Mouse (Mus musculus) CH12.LX (cell line): ENCODE results near the gene Cys1. TPM values are rescaled to one million over a fixed set of nuclear protein-coding genes. Genes with fewer than 3 reads are reported as not detected.

Experiments
- DNase-seq: peaks from one replicate; pipeline ENCODE4 v3.0.0-alpha.2; 2013; ENCODE audit errors: extremely low read depth
- H3K27ac ChIP-seq: 2 replicates; pipeline ENCODE4 v1.5.1; 2012; ENCODE audit warnings: low read depth, mild to moderate bottlenecking, control low read depth, moderate library complexity; ENCODE audit not compliant: insufficient read depth
- H3K27me3 ChIP-seq: replicated peaks from 2 replicates; pipeline ENCODE3; 2012; ENCODE audit warnings: inconsistent platforms
- H3K36me3 ChIP-seq, 2 experiments: replicated peaks in 1 of 2; 2 replicates each; pipeline versions ENCODE3 to v1.6.1; 2012; ENCODE audit warnings: inconsistent platforms in 1 of 2, low read length in 1 of 2, mild to moderate bottlenecking in 1 of 2, mixed read lengths in 1 of 2, moderate library complexity in 1 of 2; ENCODE audit not compliant: control insufficient read depth in 1 of 2, insufficient read depth in 1 of 2
- H3K4me1 ChIP-seq, 2 experiments: 2 replicates each; pipeline ENCODE4 v1.6.1; 2012; ENCODE audit warnings: inconsistent platforms in 1 of 2, moderate library complexity in 1 of 2; ENCODE audit not compliant: insufficient read depth in 2 of 2, control insufficient read depth in 1 of 2
- H3K4me2 ChIP-seq: 2 replicates; pipeline ENCODE4 v1.6.1; 2012; ENCODE audit warnings: low read depth, mild to moderate bottlenecking, control low read depth; ENCODE audit not compliant: poor library complexity, insufficient read depth, severe bottlenecking
- H3K4me3 ChIP-seq, 3 experiments: fragments of 150-350 bp in 1 of 3; sonication (generic) in 1 of 3; replicated peaks in 1 of 3; 2 replicates each; pipeline versions ENCODE3 to v1.5.1; 2011 to 2012; ENCODE audit warnings: low read depth in 2 of 3, low read length in 2 of 3, mild to moderate bottlenecking in 2 of 3, moderate library complexity in 2 of 3, control low read depth in 1 of 3, improper control_type of control experiment in 1 of 3, inconsistent platforms in 1 of 3, mixed read lengths in 1 of 3; ENCODE audit not compliant: poor library complexity in 1 of 3
- H3K79me2 ChIP-seq: replicated peaks from 2 replicates; pipeline ENCODE4 v1.6.1; 2012; ENCODE audit warnings: mild to moderate bottlenecking, moderate library complexity; ENCODE audit not compliant: control insufficient read depth, poor library complexity, insufficient read depth, severe bottlenecking; ENCODE audit errors: extremely low read depth
- H3K9ac ChIP-seq: 2 replicates; pipeline ENCODE4 v1.6.1; 2012; ENCODE audit warnings: low read depth, mild to moderate bottlenecking, control low read depth, moderate library complexity; ENCODE audit not compliant: insufficient read depth
- H3K9me3 ChIP-seq: replicated peaks from 2 replicates; pipeline ENCODE3; 2012; ENCODE audit warnings: low read length, inconsistent platforms, mixed read lengths
- CHD1 ChIP-seq: IDR thresholded peaks from 2 replicates; pipeline ENCODE4 v1.6.1; 2012; ENCODE audit warnings: low read depth, low read length, improper control_type of control experiment, inconsistent platforms
- CTCF ChIP-seq, 2 experiments: IDR thresholded peaks in 1 of 2; conservative IDR thresholded peaks in 1 of 2; 2 replicates each; pipeline ENCODE4 v1.5.1; 2011 to 2012; ENCODE audit warnings: low read depth in 2 of 2, low read length in 2 of 2, improper control_type of control experiment in 1 of 2, inconsistent platforms in 1 of 2, mild to moderate bottlenecking in 1 of 2, moderate library complexity in 1 of 2
- ELF1 ChIP-seq: IDR thresholded peaks from 2 replicates; pipeline ENCODE4 v1.6.1; 2014; ENCODE audit warnings: low read depth, mild to moderate bottlenecking, inconsistent platforms, low read length, improper control_type of control experiment
- EP300 ChIP-seq: IDR thresholded peaks from 2 replicates; pipeline ENCODE4 v1.6.1; 2011; ENCODE audit warnings: low read length, improper control_type of control experiment
- GABPA ChIP-seq: IDR thresholded peaks from 2 replicates; pipeline ENCODE4 v1.6.1; 2012; ENCODE audit warnings: low read depth, low read length, improper control_type of control experiment, inconsistent platforms; ENCODE audit not compliant: insufficient replicate concordance
- HCFC1 ChIP-seq: IDR thresholded peaks from 2 replicates; pipeline ENCODE4 v1.6.1; 2012; ENCODE audit warnings: low read depth, mild to moderate bottlenecking, inconsistent platforms, low read length, improper control_type of control experiment
- JUN ChIP-seq: IDR thresholded peaks from 2 replicates; pipeline ENCODE4 v1.6.1; 2011; ENCODE audit warnings: low read depth, mild to moderate bottlenecking, low read length, improper control_type of control experiment, moderate library complexity; ENCODE audit not compliant: insufficient read depth
- MAFK ChIP-seq: IDR thresholded peaks from 2 replicates; pipeline ENCODE4 v1.6.1; 2011; ENCODE audit warnings: low read length, improper control_type of control experiment; ENCODE audit not compliant: insufficient replicate concordance
- MAX ChIP-seq: IDR thresholded peaks from 2 replicates; pipeline ENCODE4 v1.6.1; 2011; ENCODE audit warnings: low read length, improper control_type of control experiment
- MAZ ChIP-seq: IDR thresholded peaks from 2 replicates; pipeline ENCODE4 v1.6.1; 2012; ENCODE audit warnings: low read depth, mild to moderate bottlenecking, inconsistent platforms, low read length, improper control_type of control experiment, moderate library complexity
- MEF2A ChIP-seq: IDR thresholded peaks from 2 replicates; pipeline ENCODE4 v1.6.1; 2014; ENCODE audit warnings: low read depth, mild to moderate bottlenecking, inconsistent platforms, low read length, improper control_type of control experiment, borderline replicate concordance
- MXI1 ChIP-seq: IDR thresholded peaks from 2 replicates; pipeline ENCODE4 v1.6.1; 2011; ENCODE audit warnings: mild to moderate bottlenecking, low read depth, low read length, improper control_type of control experiment
- MYC ChIP-seq: IDR thresholded peaks from 2 replicates; pipeline ENCODE4 v1.6.1; 2011; ENCODE audit warnings: low read depth, mild to moderate bottlenecking, improper control_type of control experiment, low read length
- NELFE ChIP-seq: IDR thresholded peaks from 2 replicates; pipeline ENCODE4 v1.6.1; 2011; ENCODE audit warnings: low read depth, low read length, improper control_type of control experiment
- PAX5 ChIP-seq: IDR thresholded peaks from 2 replicates; pipeline ENCODE4 v1.6.1; 2012; ENCODE audit warnings: low read length, inconsistent platforms, mixed read lengths
- RAD21 ChIP-seq: IDR thresholded peaks from 2 replicates; pipeline ENCODE4 v1.6.1; 2011; ENCODE audit warnings: low read depth, mild to moderate bottlenecking, low read length, improper control_type of control experiment, moderate library complexity
- RCOR1 ChIP-seq: conservative IDR thresholded peaks from 2 replicates; pipeline ENCODE4 v1.6.1; 2012; ENCODE audit warnings: low read depth, mild to moderate bottlenecking, inconsistent platforms, low read length, improper control_type of control experiment
- UBTF ChIP-seq: IDR thresholded peaks from 2 replicates; pipeline ENCODE4 v1.6.1; 2012; ENCODE audit warnings: low read depth, mild to moderate bottlenecking, inconsistent platforms, low read length, improper control_type of control experiment, moderate library complexity
- USF1 ChIP-seq: IDR thresholded peaks from 2 replicates; pipeline ENCODE4 v1.6.1; 2014; ENCODE audit warnings: low read depth, mild to moderate bottlenecking, inconsistent platforms, low read length, improper control_type of control experiment
- USF2 ChIP-seq: conservative IDR thresholded peaks from 2 replicates; pipeline ENCODE4 v1.6.1; 2011; ENCODE audit warnings: low read depth, low read length, improper control_type of control experiment
- ZMIZ1 ChIP-seq: IDR thresholded peaks from 2 replicates; pipeline ENCODE4 v1.6.1; 2012; ENCODE audit warnings: low read depth, mild to moderate bottlenecking, inconsistent platforms, low read length, improper control_type of control experiment
- dilution Hi-C: fragments of 300-500 bp; cut with MboI; formaldehyde crosslinking; loops from 2 replicates; pipeline ENCODE4 v1.14.3; 2020; ENCODE audit warnings: low sequenced_read_pairs; ENCODE audit not compliant: extremely low pct_unique_long_range_greater_than_20kb, extremely low pct_ligation_motif_present
- in situ Hi-C: fragments of 300-500 bp; cut with MboI; formaldehyde crosslinking; loops from 3 replicates; pipeline ENCODE4 v1.14.3; 2019; ENCODE audit warnings: low sequenced_read_pairs, low pct_ligation_motif_present, low pct_unique_long_range_greater_than_20kb, mixed read lengths
- polyA plus RNA-seq: library from polyadenylated mRNA; unstranded; fragments of >175 nt; gene quantifications from 2 replicates; pipeline ENCODE4 v1.2.1, GENCODE M21; 2012; ENCODE audit warnings: low read depth; ENCODE audit not compliant: insufficient read length
- total RNA-seq, 2 experiments: library from RNA; depleted of rRNA; stranded (reverse); fragments of 300-350 nt in 1 of 2; fragments of >200 nt in 1 of 2; gene quantifications; 2 replicates each; pipeline ENCODE4 v1.2.3; 2012 to 2014

The Cys1 gene
- total RNA-seq (2012; rRNA removed) (not detected in 2 replicates), total RNA-seq (2014; rRNA removed) (not detected in 2 replicates), polyA plus RNA-seq (not detected in 2 replicates)

GRCm38 (mm10) chr12:24681286-24682023 is at the start of gene Cys1:
Gene Cys1, minus strand, starts transcription at chr12:24681813.
- Histone ChIP-seq H3K9me3 (no peaks in the 10 kb centered on the region), H3K27ac (no peak within 1 kb of the TSS), H3K4me2 (no peak within 1 kb of the TSS), H3K36me3 (no peaks in the 10 kb centered on the region), H3K27me3 (no peaks in the 10 kb centered on the region), H3K4me1 (peaks cover 0 to 6% of the 10 kb centered on the region in 2 experiments; a peak in 2 of 4 replicates), H3K9ac (no peak within 1 kb of the TSS), H3K79me2 (no peaks in the 10 kb centered on the region), H3K4me3 (no peak within 1 kb of the TSS)
- no peak for DNase-seq
- dilution Hi-C loops (no loop called here), in situ Hi-C loops (no loop called here)
- TF ChIP-seq PAX5 (no peak), NELFE (no peak), MAZ (no peak), ZMIZ1 (no peak), RAD21 (no peak), RCOR1 (no peak), MAX (no peak), ELF1 (no peak), JUN (no peak)

- no peak for TF ChIP-seq UBTF
- no peak for TF ChIP-seq MAFK
- TF ChIP-seq MXI1: no peak
- no peak for TF ChIP-seq GABPA
- TF ChIP-seq JUN: no peak
- no peak for TF ChIP-seq RAD21
- TF ChIP-seq EP300: no peak
- no peak for TF ChIP-seq MEF2A
- TF ChIP-seq MAX: no peak
- no peak for TF ChIP-seq HCFC1
- TF ChIP-seq USF2: no peak
- no peak for TF ChIP-seq CTCF (conservative IDR thresholded peaks at IDR 0.05 in 1 of 2, IDR thresholded peaks at IDR 0.05 in 1 of 2; ENCODE audit: low read depth in 2 of 2, low read length in 2 of 2)
- no peak for TF ChIP-seq NELFE
- TF ChIP-seq USF1: no peak
- TF ChIP-seq MYC: no peak
- no peak for TF ChIP-seq CHD1
- dilution Hi-C loops: no loop called here
- Histone ChIP-seq H3K4me2 (no peak overlapping the region), H3K4me3 (no peak overlapping the region), H3K9ac (no peak overlapping the region), H3K27me3 (no peaks in the 10 kb centered on the region), H3K9me3 (no peaks in the 10 kb centered on the region), H3K27ac (no peak overlapping the region), H3K79me2 (no peaks in the 10 kb centered on the region), H3K36me3 (peaks cover 0 to 2% of the 10 kb centered on the region in 2 experiments), H3K4me1 (no peaks in the 10 kb centered on the region)
- DNase-seq: no peak
- in situ Hi-C loops: no loop called here
These were observed 42.8 kb upstream of the Cys1 start for GRCm38 (mm10) chr12:24724369-24724768.
